22 mouse cellular contexts compared by ENCODE assay signal in genomic region chr1:166384614-166385013, GRCm38 (mm10).
"Had no signal": no experiment of that assay in that cellular context is flagged by ENCODE, and none has a peak within 500 bp of the region (broad histone marks: within the 10 kb centered on the region; RNA-seq: fewer than 3 reads in every experiment).

No protein-coding gene starts in this region.

- H3K4me2 ChIP-seq: liver, embryonic 15.5 days; lung, embryonic 15.5 days; midbrain, embryonic 12.5 days; neural tube, embryonic 13.5 days; neural tube, embryonic 15.5 days; stomach, embryonic 15.5 days had no signal

- H3K27me3 ChIP-seq: liver, embryonic 15.5 days; lung, embryonic 15.5 days; midbrain, embryonic 12.5 days; neural tube, embryonic 13.5 days; neural tube, embryonic 15.5 days; stomach, embryonic 15.5 days had no signal

- H3K9me3 ChIP-seq: liver, embryonic 15.5 days; lung, embryonic 15.5 days; midbrain, embryonic 12.5 days; neural tube, embryonic 13.5 days; neural tube, embryonic 15.5 days; stomach, embryonic 15.5 days had no signal

- H3K4me3 ChIP-seq: liver, embryonic 15.5 days; lung, embryonic 15.5 days; midbrain, embryonic 12.5 days; myocyte; neural tube, embryonic 13.5 days; neural tube, embryonic 15.5 days; stomach, embryonic 15.5 days had no signal

- H3K27ac ChIP-seq: liver, embryonic 15.5 days; lung, embryonic 15.5 days; midbrain, embryonic 12.5 days; neural tube, embryonic 13.5 days; neural tube, embryonic 15.5 days; stomach, embryonic 15.5 days; stomach, postnatal 0 days had no signal

- H3K9ac ChIP-seq: liver, embryonic 15.5 days; liver, postnatal 0 days; lung, embryonic 15.5 days; midbrain, embryonic 12.5 days; neural tube, embryonic 13.5 days; neural tube, embryonic 15.5 days; stomach, embryonic 15.5 days had no signal

- DNase-seq: liver, postnatal 0 days; lung, adult 2 months; lung, postnatal 14 days; lung, postnatal 36 days; midbrain, embryonic 14.5 days; retina, postnatal 1 day; right cerebral cortex, adult 18-20 months; right cerebral cortex, postnatal 25 days; right cerebral cortex, postnatal 4 days; spleen, adult 18-20 months; thymus, adult 2 months; thymus, postnatal 25 days; thymus, postnatal 4 days had no signal

- ATAC-seq: liver, postnatal 0 days; lung, postnatal 0 days had no signal
